Mouse (Mus musculus): ENCODE results near the gene Pnpo.

Gene Pnpo

GRCm38 (mm10) chr11:96902639-96903635 is 40.8 kb downstream of the Pnpo start:
- DNase-seq (ENCODE audit: low spot score): no peak

GRCm38 (mm10) chr11:96901332-96901731 is 42.5 kb downstream of the Pnpo start:
- DNase-seq (ENCODE audit: low spot score): no peak

GRCm38 (mm10) chr11:96899449-96900306 is 44.1 kb downstream of the Pnpo start:
- no peak for DNase-seq (ENCODE audit: low spot score)

GRCm38 (mm10) chr11:96895886-96896285 is 47.9 kb downstream of the Pnpo start:
- no peak for DNase-seq (ENCODE audit: low spot score)

GRCm38 (mm10) chr11:96893203-96893842 is 50.5 kb downstream of the Pnpo start:
- no peak for DNase-seq (ENCODE audit: low spot score)

GRCm38 (mm10) chr11:96891784-96892527 is 51.8 kb downstream of the Pnpo start:
- no peak for DNase-seq (ENCODE audit: low spot score)

Data from testis, postnatal 10 days (tissue).